Mouse (Mus musculus) regulatory T cell (primary cell): Measurements from ENCODE around the gene Ppp1r9a.

Experiments
- in situ Hi-C: fragments of 300-600 bp; cut with MboI, MseI; formaldehyde crosslinking; loops from one replicate; pipeline ENCODE4 v1.15.1; 2025; ENCODE audit warnings: high pct_unique_total_duplicates

The Ppp1r9a gene

DNA sequence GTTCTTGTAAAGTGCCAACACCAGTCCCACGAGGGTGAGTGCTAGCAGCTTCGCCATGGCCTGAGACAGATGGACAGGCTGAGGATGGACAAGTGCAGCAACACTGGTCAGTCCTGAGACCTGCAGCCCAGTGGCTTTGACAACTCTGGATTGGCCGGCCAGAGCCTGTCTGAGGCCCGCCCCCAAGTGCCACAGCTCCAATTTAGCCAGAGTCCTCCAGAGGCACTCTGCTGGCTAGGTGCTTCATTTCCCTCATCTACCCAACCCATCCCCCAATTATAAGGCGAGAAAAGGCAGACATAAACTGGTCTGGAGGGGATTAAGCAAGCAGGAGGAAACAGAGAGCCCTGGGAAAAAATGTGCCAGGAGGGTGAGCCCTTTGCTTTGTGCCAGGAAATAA, 291.0 kb downstream of the Ppp1r9a start, which contains the start of gene Pon1:
Gene Pon1 (minus strand): TSS at position 254 of the 400 bp plus-strand sequence.
- in situ Hi-C loops, result no loop called here

DNA sequence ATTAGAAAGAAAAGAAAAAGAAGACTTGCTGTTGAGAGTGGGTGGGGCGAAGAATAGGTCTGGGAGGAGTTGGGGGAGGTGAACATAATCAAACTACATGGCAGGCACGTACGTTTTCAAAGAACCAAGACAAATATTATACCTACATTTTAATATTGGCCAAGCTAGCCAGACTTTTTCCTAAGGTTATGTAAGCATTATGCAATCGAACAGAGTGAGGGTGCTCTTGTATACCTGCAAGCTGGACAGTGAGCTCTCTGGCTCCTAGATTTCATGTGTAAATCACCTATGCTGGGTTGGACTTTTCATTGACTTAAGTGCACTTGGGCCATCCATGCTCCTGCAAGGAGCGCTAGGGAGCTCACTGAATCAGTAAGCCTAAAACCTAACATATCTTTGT, 295.9 kb downstream of the Ppp1r9a start:
- in situ Hi-C loops, result no loop called here

DNA sequence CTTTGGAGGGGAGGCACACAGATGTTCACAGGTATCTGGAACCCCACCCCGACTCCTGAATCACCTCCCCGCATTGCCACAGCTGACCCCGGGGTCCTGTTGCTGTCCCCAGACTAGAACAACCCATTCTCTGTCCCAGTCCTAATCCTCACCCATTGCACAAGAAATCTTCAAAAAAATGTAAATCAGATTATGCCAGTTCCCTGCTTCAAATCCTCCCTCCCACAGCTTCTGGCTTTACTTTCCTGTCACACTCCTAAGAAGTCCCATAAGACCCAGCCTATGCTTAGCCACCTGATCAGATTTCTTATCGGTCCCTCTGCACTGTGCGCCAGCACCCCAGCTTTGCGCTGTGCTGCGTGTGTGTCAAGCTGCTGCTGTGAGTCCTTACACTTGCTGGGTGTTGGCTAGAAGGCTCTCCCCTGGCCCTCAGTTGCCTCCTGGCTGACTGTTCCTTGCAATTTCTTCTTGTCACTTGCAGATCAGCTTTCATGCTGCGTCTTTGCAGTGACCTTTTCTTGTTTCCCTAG, 296.7 kb downstream of the Ppp1r9a start:
- in situ Hi-C loops, result no loop called here

DNA sequence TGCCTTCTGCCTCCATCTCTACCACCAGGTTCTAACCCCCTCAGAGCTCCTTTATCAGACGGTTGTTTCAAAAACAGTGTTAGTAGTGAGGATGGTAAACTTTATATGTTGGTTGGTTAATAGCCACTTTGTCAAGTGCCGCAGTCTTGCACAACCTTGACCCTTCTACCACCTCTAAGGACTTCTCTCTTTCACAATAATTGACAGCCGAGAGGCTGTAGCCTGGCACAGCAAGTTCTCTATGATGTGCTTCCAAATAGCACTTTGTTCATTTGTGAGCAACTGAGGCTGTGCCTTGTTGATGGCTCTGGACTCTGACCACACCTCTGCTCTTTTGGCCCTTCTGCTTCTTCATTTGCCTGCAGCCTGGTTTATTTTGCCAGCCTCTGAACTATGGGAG, 297.2 kb downstream of the Ppp1r9a start:
- in situ Hi-C loops, result no loop called here

DNA sequence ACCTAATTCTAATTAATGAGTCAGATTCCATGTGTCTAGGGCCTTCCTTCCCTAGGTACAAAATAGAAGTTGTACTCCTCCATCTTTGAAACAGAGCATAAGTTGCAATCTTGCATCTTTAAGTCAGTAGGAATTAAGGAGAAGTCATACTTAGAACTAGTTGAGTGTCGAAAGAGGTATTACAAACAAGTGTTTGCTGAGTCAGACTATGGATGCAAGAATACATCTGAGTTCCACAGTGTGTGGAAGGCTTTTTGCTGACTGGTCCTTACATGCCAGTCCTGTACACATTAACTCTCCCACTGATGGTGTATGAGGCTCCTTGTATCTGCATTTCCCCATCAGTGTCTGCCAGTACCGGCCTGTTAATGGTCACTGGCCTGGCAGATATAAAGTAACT, 305.1 kb downstream of the Ppp1r9a start:
- in situ Hi-C loops, result no loop called here
